Mouse (Mus musculus): ENCODE results near the gene Mrpl57. TPM values are rescaled to one million over a fixed set of nuclear protein-coding genes. Genes with fewer than 3 reads are reported as not detected.

The Mrpl57 gene
- polyA plus RNA-seq, 1 experiment = 486 TPM

DNA sequence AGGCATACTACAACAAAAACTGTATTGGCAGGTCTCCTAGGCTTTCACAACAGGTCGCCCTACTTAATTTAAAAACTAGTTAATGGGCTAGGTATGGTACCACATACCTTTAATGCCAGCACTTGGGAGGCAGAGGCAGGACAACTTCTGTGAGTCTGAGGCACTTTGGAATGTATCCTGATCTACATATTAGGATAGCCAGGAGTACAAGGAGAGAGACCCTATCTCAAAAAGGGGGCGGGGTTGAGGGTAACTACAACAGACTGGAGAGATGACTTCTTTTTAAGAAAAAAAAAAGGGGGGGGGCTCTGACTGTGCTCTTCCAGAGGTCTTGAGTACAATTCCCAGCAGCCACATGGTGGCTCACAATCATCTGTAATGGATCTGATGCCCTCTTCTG lies 22.6 kb downstream of the Mrpl57 start:
- no peak for TF ChIP-seq GATA1 (IDR thresholded peaks at IDR 0.05; ENCODE audit: low read length)

GRCm38 (mm10) chr14:57850330-57850729 lies 24.3 kb downstream of the Mrpl57 start:
- no peak for TF ChIP-seq GATA1 (IDR thresholded peaks at IDR 0.05; ENCODE audit: low read length)

- TF ChIP-seq GATA1 (IDR thresholded peaks at IDR 0.05; ENCODE audit: low read length) = no peak
These were observed 26.9 kb downstream of the Mrpl57 start for GRCm38 (mm10) chr14:57852961-57853360.

DNA sequence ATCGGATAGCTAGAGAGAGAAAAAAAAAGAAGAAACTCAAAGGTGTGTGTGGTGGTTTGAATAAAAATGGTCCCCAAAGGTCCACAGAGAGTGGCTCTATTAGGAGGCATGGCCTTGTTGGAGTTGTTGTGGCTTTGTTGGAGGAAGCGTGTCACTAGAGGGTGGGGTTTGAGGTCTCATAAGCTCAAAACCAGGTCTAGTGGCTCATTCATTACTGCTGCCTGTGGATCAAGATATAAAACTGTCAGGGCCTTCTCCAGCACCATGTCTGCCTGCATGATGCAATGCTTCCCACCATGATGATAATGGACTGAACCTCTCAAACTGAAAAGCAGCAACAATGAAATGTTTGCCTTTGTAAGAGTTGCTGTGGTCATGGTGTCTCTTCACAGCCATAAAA lies 32.6 kb downstream of the Mrpl57 start:
- no peak for TF ChIP-seq GATA1 (IDR thresholded peaks at IDR 0.05; ENCODE audit: low read length)

DNA sequence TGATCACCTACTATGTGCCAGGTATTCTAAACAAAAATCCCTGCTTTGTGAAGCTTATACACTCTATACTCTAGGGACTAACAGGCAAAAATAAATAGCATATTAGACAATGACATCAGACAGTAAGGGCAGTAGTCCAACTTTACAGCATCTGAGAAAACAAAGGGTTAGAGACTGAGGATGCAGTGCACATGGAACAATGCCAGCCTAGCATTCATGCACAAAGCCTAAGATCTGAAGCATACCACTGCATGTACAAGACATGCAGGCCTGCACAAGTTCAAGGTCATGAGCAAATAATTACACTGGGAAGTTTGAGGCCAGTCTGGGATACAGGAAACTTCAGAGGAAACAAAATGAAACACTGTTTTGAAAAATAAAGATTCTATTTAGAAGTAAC lies 33.5 kb downstream of the Mrpl57 start:
- TF ChIP-seq GATA1 (IDR thresholded peaks at IDR 0.05; ENCODE audit: low read length) = no peak

- TF ChIP-seq GATA1 (IDR thresholded peaks at IDR 0.05; ENCODE audit: low read length) = no peak
These were observed 36.0 kb downstream of the Mrpl57 start for GRCm38 (mm10) chr14:57861987-57862412.

- TF ChIP-seq GATA1 (IDR thresholded peaks at IDR 0.05; ENCODE audit: low read length) = no peak
These were observed 37.1 kb downstream of the Mrpl57 start for GRCm38 (mm10) chr14:57863129-57863528.

GRCm38 (mm10) chr14:57865256-57865655 lies 39.2 kb downstream of the Mrpl57 start:
- TF ChIP-seq GATA1 (IDR thresholded peaks at IDR 0.05; ENCODE audit: low read length) = no peak

GRCm38 (mm10) chr14:57866676-57867276 lies 40.7 kb downstream of the Mrpl57 start:
- TF ChIP-seq GATA1 (IDR thresholded peaks at IDR 0.05; ENCODE audit: low read length) = no peak

DNA sequence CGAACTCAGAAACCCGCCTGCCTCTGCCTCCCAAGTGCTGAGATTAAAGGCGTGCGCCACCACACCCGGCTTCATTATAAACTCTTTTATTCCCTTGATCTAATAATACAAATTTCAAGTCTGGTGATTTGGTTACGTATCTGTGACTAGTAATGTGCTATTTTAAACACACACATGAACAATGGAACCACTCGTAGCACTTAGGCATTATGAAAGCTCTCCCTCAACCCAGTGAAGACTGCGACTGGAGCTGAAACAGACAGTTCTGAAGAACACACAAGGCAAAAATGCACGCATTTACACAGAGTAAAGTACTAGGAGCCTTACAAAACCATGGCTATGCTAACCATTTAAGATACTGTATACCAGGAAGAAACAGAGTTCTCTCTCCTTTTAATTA lies 51.9 kb downstream of the Mrpl57 start:
- no peak for TF ChIP-seq GATA1 (IDR thresholded peaks at IDR 0.05; ENCODE audit: low read length)

Other genes with a start within 250 kb of the Mrpl57 start
- 4.7 and 20.5 TPM in 2 replicates for gene Xpo4, start 160.8 kb upstream of the Mrpl57 start, polyA plus RNA-seq (2012)
- not detected in 2 replicates for gene Gm49361, start 80.1 kb upstream of the Mrpl57 start, polyA plus RNA-seq (2012)
- 0.02 TPM in 1 of 2 replicates, not detected in the other for gene Lats2, start 67.8 kb upstream of the Mrpl57 start, polyA plus RNA-seq (2012)
- 478 and 509 TPM in 2 replicates for gene Sap18, start 28.1 kb upstream of the Mrpl57 start, polyA plus RNA-seq (2012)
- gene Ska3, start within 50 bp of the Mrpl57 start, polyA plus RNA-seq (2012) = 6.0 and 12.0 TPM in 2 replicates
- 0.54 and 1.5 TPM in 2 replicates for gene Zdhhc20, start 64.0 kb downstream of the Mrpl57 start, polyA plus RNA-seq (2012)
- gene Micu2, start 173.0 kb downstream of the Mrpl57 start, polyA plus RNA-seq (2012) = not detected in 2 replicates
- gene Fgf9, start 244.3 kb downstream of the Mrpl57 start, polyA plus RNA-seq (2012) = not detected in 2 replicates